ENCODE assay signal across 11 mouse cellular contexts in genomic region chr14:69545052-69545451, GRCm38 (mm10). TPM values are rescaled to one million over a fixed set of nuclear protein-coding genes. Genes with fewer than 3 reads are reported as not detected.
"Had no signal": no experiment of that assay in that cellular context is flagged by ENCODE, and none has a peak within 500 bp of the region (broad histone marks: within the 10 kb centered on the region; RNA-seq: fewer than 3 reads in every experiment).

No protein-coding gene starts in this region.

RNA-seq across cellular contexts. Expression of gene Gm27179, which starts 32.7 kb away (rescaled TPM):
- total RNA-seq: heart, postnatal 25 days; heart, postnatal 36 days; heart, postnatal 4 days; hindbrain, postnatal 0 days; layer of hippocampus, adult 18-20 months; layer of hippocampus, adult 2 months; layer of hippocampus, adult 8-10 months; layer of hippocampus, postnatal 10 days; layer of hippocampus, postnatal 14 days; layer of hippocampus, postnatal 36 days; left cerebral cortex, adult 18-20 months had no signal

RNA-seq across cellular contexts. Expression of gene Gm16867, which starts 41.9 kb away (rescaled TPM):
- total RNA-seq: hindbrain, postnatal 0 days had no signal
